Mouse (Mus musculus) kidney, embryonic 14.5 days (tissue): ENCODE results near the gene Olr1. TPM values are rescaled to one million over a fixed set of nuclear protein-coding genes. Genes with fewer than 3 reads are reported as not detected.
A peak's percentile ranks its signal among the peaks of the same experiment; 100 is the strongest.

ENCODE experiments used
- ATAC-seq: fragments of 200-750 bp; cut with Nextera tagmentation; 2 replicates; pipeline ENCODE4 v1.8.0; 2017; ENCODE audit warnings: moderate number of reproducible peaks, mild to moderate bottlenecking, moderate TSS enrichment, moderate library complexity; ENCODE audit not compliant: low FRiP score, low TSS enrichment
- H3K27ac ChIP-seq: fragments of 300-500 bp; sonication (generic); 2 replicates; pipeline ENCODE4 v1.5.1; 2014; ENCODE audit warnings: low read depth, mild to moderate bottlenecking, low read length, moderate library complexity, mixed read lengths
- H3K27me3 ChIP-seq: fragments of 300-500 bp; sonication (generic); 2 replicates; pipeline ENCODE4 v1.6.1; 2014; ENCODE audit warnings: mild to moderate bottlenecking, low read length; ENCODE audit not compliant: control insufficient read depth, insufficient read depth
- H3K36me3 ChIP-seq: fragments of 300-500 bp; sonication (generic); 2 replicates; pipeline ENCODE4 v1.6.1; 2014; ENCODE audit warnings: low read length, mixed read lengths; ENCODE audit not compliant: control insufficient read depth, insufficient read depth
- H3K4me1 ChIP-seq: fragments of 300-500 bp; sonication (generic); 2 replicates; pipeline ENCODE4 v1.6.1; 2014; ENCODE audit warnings: low read length, mixed read lengths; ENCODE audit not compliant: control insufficient read depth, insufficient read depth
- H3K4me2 ChIP-seq: fragments of 300-500 bp; sonication (generic); replicated peaks from 2 replicates; pipeline ENCODE4 v1.6.1; 2014; ENCODE audit warnings: low read depth, mild to moderate bottlenecking, low read length
- H3K4me3 ChIP-seq: fragments of 300-500 bp; sonication (generic); 2 replicates; pipeline ENCODE4 v1.5.1; 2014; ENCODE audit warnings: mild to moderate bottlenecking, low read length
- H3K9ac ChIP-seq: fragments of 300-500 bp; sonication (generic); 2 replicates; pipeline ENCODE4 v1.6.1; 2014; ENCODE audit warnings: low read depth, mild to moderate bottlenecking, low read length, moderate library complexity
- H3K9me3 ChIP-seq: fragments of 300-500 bp; sonication (generic); 2 replicates; pipeline ENCODE4 v1.6.1; 2016; ENCODE audit warnings: low read length; ENCODE audit not compliant: control insufficient read depth
- WGBS: fragments of 180-500 bp; shearing (Covaris S2); extraction: QIAGEN DNeasy Blood & Tissue Kit; methylation state at CpG from one replicate; pipeline ENCODE4 v1.1.7; 2014; 5-methylcytosine and 5-hydroxymethylcytosine counted together
- polyA plus RNA-seq: library from polyadenylated mRNA; unstranded; fragments of >200 nt; fragmentation: Nextera tagmentation; extraction: Ambion mirVana; gene quantifications from 2 replicates; pipeline ENCODE4 v1.2.1, GENCODE M21; 2014

Gene Olr1
- polyA plus RNA-seq, 1 experiment from 2014 or later = not detected

DNA sequence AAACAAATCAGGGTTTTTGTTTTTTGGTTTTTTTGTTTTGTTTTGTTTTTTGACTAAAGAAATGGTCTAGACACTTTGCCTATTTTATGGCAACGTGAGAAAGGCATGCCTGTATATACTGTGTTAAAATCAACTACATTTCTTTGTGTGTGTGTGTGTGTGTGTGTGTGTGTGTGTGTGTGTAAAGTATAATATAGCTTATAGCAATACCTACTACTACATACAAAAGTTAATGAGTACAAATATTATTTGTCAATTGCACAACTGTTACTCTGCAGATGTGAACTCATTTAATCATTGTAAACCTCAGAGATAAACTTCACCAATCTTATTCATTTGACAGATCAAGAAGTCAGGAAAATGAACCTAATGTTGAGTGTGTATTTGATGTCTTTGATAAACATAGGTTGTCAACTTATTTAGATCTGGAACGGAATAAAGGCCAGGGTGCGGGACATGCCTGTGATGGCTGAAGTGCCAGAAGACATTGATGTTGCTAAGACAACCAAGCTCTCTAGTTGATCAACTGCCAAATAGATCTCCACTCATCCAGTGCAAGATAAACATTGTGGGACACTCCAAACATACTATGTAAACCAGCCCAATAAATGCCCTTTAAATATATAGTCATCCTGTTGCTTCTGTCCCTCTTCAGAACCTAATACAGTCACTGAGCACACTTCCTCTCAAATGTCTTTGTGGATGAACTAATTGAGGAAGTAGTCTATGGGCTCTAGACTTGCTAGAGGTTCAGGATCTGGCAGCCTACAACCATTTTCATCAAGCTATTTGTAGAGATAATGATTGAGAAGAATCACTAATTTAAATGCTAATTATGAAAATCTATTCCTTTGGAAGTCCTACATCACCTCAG is 9.4 kb downstream of the Olr1 start:
- Histone ChIP-seq H3K27me3 (no peaks in the 10 kb centered on the region), H3K4me1 (no peaks in the 10 kb centered on the region), H3K4me3 (no peak overlapping the region), H3K9me3 (no peaks in the 10 kb centered on the region), H3K27ac (no peak overlapping the region), H3K4me2 (no peak overlapping the region), H3K36me3 (no peaks in the 10 kb centered on the region), H3K9ac (no peak overlapping the region)
- no peak for ATAC-seq
- 88% methylated on average over 3 of the region's 3 CpGs for WGBS

GRCm38 (mm10) chr6:129494924-129495323 is 12.0 kb downstream of the Olr1 start:
- no peak overlapping the region for H3K27ac ChIP-seq
- H3K4me2 ChIP-seq = no peak overlapping the region
- no peaks in the 10 kb centered on the region for H3K27me3 ChIP-seq
- no peaks in the 10 kb centered on the region for H3K36me3 ChIP-seq
- no peaks in the 10 kb centered on the region for H3K9me3 ChIP-seq
- no peaks in the 10 kb centered on the region for H3K4me1 ChIP-seq
- no peak overlapping the region for H3K4me3 ChIP-seq
- 87% methylated on average over 4 of the region's 4 CpGs for WGBS
- ATAC-seq = no peak
- H3K9ac ChIP-seq = no peak overlapping the region

DNA sequence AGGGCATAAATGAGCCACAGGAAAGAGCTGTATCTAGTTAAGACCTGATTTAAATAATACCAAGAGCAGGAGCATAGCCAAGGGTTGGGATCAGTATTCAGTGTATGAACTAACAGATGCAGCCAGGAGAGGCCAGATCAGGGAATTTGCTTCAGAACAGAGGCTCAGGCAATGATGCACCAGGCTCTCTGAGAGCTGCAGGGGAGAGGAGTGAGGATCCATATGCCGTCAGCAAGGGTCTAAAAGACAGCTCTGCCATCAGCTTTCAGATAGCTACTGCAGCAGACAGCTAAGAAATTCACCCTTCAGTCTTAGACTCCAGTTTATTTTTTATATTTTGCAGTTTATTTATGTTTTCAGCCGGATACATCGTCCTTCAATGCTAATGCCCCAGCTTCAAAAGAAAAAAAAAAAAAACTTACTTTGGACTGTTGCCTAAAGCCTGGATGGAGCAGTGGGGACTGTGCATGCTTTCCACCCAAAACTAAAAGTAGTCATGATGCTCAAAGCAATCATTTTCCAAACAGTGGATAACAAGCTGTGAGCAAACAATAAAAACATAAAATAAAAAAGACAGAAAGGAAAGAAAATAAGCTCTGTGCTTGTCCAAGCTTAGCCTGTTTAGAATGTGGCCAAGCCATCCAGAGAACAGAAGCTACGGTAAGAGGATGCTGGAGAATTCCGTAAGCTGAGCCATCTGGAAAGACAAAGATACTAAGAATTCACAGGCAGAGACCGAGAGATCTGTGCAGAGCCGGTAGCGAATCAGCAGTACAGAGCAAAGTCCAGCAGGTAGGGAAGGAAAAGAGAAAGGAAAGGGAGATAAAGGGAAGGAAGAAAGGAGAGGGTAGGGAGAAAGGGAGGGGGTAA is 26.6 kb downstream of the Olr1 start:
- H3K4me3 ChIP-seq = no peak overlapping the region
- no peaks in the 10 kb centered on the region for H3K36me3 ChIP-seq
- H3K4me2 ChIP-seq = no peak overlapping the region
- no peak for ATAC-seq
- H3K9me3 ChIP-seq = no peaks in the 10 kb centered on the region
- H3K27me3 ChIP-seq = no peaks in the 10 kb centered on the region
- 59% methylated on average over 8 of the region's 8 CpGs for WGBS
- H3K4me1 ChIP-seq = 0 out of 2 replicates have a peak, but pooled peaks cover 4% of the 10 kb centered on the region
- H3K27ac ChIP-seq = no peak overlapping the region
- no peak overlapping the region for H3K9ac ChIP-seq

DNA sequence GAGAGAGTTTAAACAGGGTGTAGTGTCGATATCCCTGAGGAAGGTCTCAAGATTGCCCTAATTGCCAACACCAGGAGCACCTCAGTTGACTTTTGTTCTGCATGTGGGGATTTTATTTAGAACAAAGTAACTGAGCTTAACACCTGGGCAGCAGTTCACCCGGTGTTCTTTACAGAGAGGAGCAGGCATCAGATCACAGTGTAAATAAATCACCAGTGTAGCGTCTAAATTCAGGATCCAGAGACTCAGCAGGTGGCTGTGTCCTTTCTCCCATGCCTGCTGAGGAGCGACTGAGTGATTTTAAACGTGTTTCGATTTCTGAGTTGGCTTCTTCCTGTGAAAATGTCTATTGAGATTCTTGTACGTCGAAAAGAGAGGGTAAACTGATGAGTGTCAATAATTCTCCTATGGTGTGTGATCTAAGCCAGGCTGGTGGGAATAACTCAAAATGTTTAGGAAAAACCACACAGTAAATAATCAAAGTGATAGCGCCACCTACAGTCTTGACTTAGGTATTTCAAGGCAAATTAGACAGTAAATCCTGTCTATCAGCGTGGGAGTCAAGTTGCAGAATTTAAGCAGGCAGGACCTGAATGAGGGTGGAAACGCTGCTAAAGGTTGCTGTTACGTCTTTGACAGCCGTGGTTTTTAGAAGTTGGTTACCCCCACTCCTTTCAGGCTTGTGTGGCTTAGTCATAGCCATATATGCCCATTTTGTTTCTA is 30.4 kb downstream of the Olr1 start:
- no peaks in the 10 kb centered on the region for H3K27me3 ChIP-seq
- H3K27ac ChIP-seq = no peak overlapping the region
- H3K4me3 ChIP-seq = no peak overlapping the region
- ATAC-seq = peak; percentile 63
- H3K9me3 ChIP-seq = no peaks in the 10 kb centered on the region
- H3K9ac ChIP-seq = no peak overlapping the region
- H3K4me1 ChIP-seq = 0 out of 2 replicates have a peak, but pooled peaks cover 4% of the 10 kb centered on the region
- WGBS = 23% methylated on average over 13 of the region's 13 CpGs
- H3K36me3 ChIP-seq = no peaks in the 10 kb centered on the region
- no peak overlapping the region for H3K4me2 ChIP-seq

DNA sequence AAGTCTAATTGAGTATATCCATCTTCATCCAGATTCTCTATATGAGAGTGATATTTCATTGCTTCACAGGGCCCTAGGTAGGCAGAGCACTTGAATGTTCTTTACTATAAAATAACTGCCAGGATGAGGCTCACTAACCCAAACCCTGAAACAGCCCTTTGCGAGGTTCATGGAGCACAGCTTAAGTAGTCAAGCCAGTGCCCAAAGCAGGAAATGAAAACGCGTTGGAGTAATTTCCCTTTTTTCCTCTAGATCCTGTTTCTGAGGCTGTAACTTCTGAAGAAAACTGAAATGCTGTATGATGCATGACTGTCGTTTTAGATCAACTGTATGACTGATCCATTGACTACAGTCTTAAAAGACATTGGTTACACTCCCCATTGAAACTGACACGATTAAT is 34.3 kb downstream of the Olr1 start:
- no peak for ATAC-seq
- H3K4me1 ChIP-seq = 0 out of 2 replicates have a peak, but pooled peaks cover 4% of the 10 kb centered on the region
- H3K36me3 ChIP-seq = no peaks in the 10 kb centered on the region
- WGBS = 49% methylated on average over 5 of the region's 5 CpGs
- no peak overlapping the region for H3K9ac ChIP-seq
- no peak overlapping the region for H3K4me2 ChIP-seq
- H3K9me3 ChIP-seq = no peaks in the 10 kb centered on the region
- no peak overlapping the region for H3K4me3 ChIP-seq
- no peaks in the 10 kb centered on the region for H3K27me3 ChIP-seq
- no peak overlapping the region for H3K27ac ChIP-seq

DNA sequence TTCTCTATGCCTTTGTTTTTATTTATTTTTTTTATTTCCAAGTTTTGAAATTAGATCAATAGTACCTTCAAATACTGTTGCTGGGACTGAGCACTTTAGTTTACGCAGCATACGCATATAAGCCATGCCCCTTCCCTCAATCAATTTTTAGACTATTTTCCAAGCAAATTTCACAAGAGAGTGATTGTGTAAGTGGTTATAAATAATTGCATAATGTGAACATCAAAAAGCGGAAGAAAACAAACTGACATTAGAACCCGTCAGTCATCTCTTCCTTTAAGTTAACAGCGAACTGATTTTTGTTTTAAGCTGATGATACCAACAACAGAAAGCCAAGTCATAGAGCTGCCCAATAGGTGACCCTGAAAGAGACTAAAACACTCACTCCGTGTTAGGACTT is 35.6 kb downstream of the Olr1 start:
- H3K36me3 ChIP-seq = no peaks in the 10 kb centered on the region
- H3K4me2 ChIP-seq = no peak overlapping the region
- ATAC-seq = no peak
- H3K27me3 ChIP-seq = no peaks in the 10 kb centered on the region
- WGBS = 91% methylated on average over 6 of the region's 6 CpGs
- no peak overlapping the region for H3K27ac ChIP-seq
- H3K9ac ChIP-seq = no peak overlapping the region
- H3K4me3 ChIP-seq = no peak overlapping the region
- 0 out of 2 replicates have a peak, but pooled peaks cover 3% of the 10 kb centered on the region for H3K4me1 ChIP-seq
- no peaks in the 10 kb centered on the region for H3K9me3 ChIP-seq

- peak within 1 kb of the TSS; percentile 8; the same call in 1 of the 2 replicates for H3K4me2 ChIP-seq
- no peak within 1 kb of the TSS for H3K9ac ChIP-seq
- H3K36me3 ChIP-seq = no peaks in the 10 kb centered on the region
- WGBS = 60% methylated on average over 13 of the region's 13 CpGs
- H3K9me3 ChIP-seq = no peaks in the 10 kb centered on the region
- ATAC-seq = no peak
- H3K27ac ChIP-seq = no peak within 1 kb of the TSS; the same call in 1 of the 2 replicates
- no peaks in the 10 kb centered on the region for H3K4me1 ChIP-seq
- peak within 1 kb of the TSS; percentile 7; the same call in 1 of the 2 replicates for H3K4me3 ChIP-seq
- no peaks in the 10 kb centered on the region for H3K27me3 ChIP-seq
Measured at GRCm38 (mm10) chr6:129451411-129452039, 55.4 kb downstream of the Olr1 start, which contains the start of gene Clec1a. Gene Clec1a (minus strand): TSS chr6:129452000.

- H3K4me1 ChIP-seq = no peaks in the 10 kb centered on the region
- H3K36me3 ChIP-seq = no peaks in the 10 kb centered on the region
- H3K9me3 ChIP-seq = no peaks in the 10 kb centered on the region
- WGBS = 70% methylated on average over 6 of the region's 6 CpGs
- ATAC-seq = no peak
- H3K4me3 ChIP-seq = no peak overlapping the region
- no peaks in the 10 kb centered on the region for H3K27me3 ChIP-seq
- no peak overlapping the region for H3K9ac ChIP-seq
- no peak overlapping the region; the same call in 1 of the 2 replicates for H3K4me2 ChIP-seq
- no peak overlapping the region for H3K27ac ChIP-seq
Measured at GRCm38 (mm10) chr6:129449743-129450142, 57.2 kb downstream of the Olr1 start.
